Mouse (Mus musculus) stomach, postnatal 0 days (tissue): ENCODE data around the gene Commd2. TPM values are rescaled to one million over a fixed set of nuclear protein-coding genes. Genes with fewer than 3 reads are reported as not detected.

Experiments
- ATAC-seq: fragments of 200-750 bp; cut with Nextera tagmentation; 2 replicates; pipeline ENCODE4 v1.8.0; 2017; ENCODE audit not compliant: low FRiP score, low TSS enrichment
- DNase-seq: peaks from one replicate; pipeline ENCODE4 v3.0.0-alpha.2; 2016; ENCODE audit warnings: low spot score
- H3K27ac ChIP-seq: fragments of 300-500 bp; sonication (generic); replicated peaks from 2 replicates; pipeline ENCODE4 v1.5.1; 2014; ENCODE audit warnings: mild to moderate bottlenecking, control low read depth
- H3K27me3 ChIP-seq: fragments of 300-500 bp; sonication (generic); 2 replicates; pipeline ENCODE4 v1.6.1; 2014; ENCODE audit warnings: low read length; ENCODE audit not compliant: control insufficient read depth, insufficient read depth
- H3K36me3 ChIP-seq: fragments of 300-500 bp; sonication (generic); 2 replicates; pipeline ENCODE4 v1.6.1; 2014; ENCODE audit warnings: low read length, mixed read lengths; ENCODE audit not compliant: control insufficient read depth, insufficient read depth
- H3K4me1 ChIP-seq: fragments of 300-500 bp; sonication (generic); replicated peaks from 2 replicates; pipeline ENCODE4 v1.6.1; 2014; ENCODE audit warnings: antibody characterized with exemption; ENCODE audit not compliant: control insufficient read depth, insufficient read depth
- H3K4me2 ChIP-seq: fragments of 300-500 bp; sonication (generic); replicated peaks from 2 replicates; pipeline ENCODE4 v1.6.1; 2014; ENCODE audit warnings: low read depth, mild to moderate bottlenecking, control low read depth, moderate library complexity
- H3K4me3 ChIP-seq: fragments of 300-500 bp; sonication (generic); 2 replicates; pipeline ENCODE4 v1.5.1; 2014; ENCODE audit warnings: low read depth, low read length, control low read depth
- H3K9ac ChIP-seq: fragments of 300-500 bp; sonication (generic); 2 replicates; pipeline ENCODE4 v1.6.1; 2014; ENCODE audit warnings: mild to moderate bottlenecking, low read length, control low read depth, mixed read lengths
- H3K9me3 ChIP-seq: fragments of 300-500 bp; sonication (generic); 2 replicates; pipeline ENCODE4 v1.6.1; 2016; ENCODE audit warnings: low read length; ENCODE audit not compliant: control insufficient read depth
- CTCF ChIP-seq: IDR thresholded peaks from 2 replicates; pipeline ENCODE4 v1.5.1; 2016; ENCODE audit warnings: antibody characterized with exemption, low read depth, mild to moderate bottlenecking, moderate library complexity
- microRNA-seq: library from miRNA; unstranded; fragments of <30 nt; microRNA quantifications from one replicate; pipeline ENCODE4, GENCODE M21; 2016
- polyA plus RNA-seq: library from polyadenylated mRNA; unstranded; fragments of >200 nt; fragmentation: Nextera tagmentation; extraction: Ambion mirVana; gene quantifications from 2 replicates; pipeline ENCODE4 v1.2.1, GENCODE M21; 2015

Commd2 gene
- polyA plus RNA-seq, 1 experiment from 2014 or later, result 79.2 TPM

DNA sequence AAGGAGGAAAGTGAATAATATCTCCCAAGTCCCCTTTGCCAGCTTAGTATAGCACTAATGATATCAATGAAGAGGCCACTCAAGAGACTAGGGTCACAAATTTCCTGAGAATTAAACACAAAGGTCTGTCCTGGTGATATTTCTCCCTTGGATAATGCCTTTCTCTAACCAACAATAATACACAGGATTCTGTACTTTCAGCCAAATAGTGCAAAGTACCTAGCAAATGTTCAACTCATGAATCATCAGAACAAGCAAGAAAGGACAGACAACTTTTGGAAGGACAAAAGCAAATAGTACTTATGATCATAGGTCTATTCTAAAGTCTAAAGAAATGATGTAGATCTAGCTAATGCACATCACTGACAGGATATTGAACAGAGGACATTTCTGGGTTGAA lies 56.0 kb downstream of the Commd2 start:
- Histone ChIP-seq H3K9me3 (no peaks in the 10 kb centered on the region), H3K4me2 (no peak overlapping the region), H3K4me1 (no peaks in the 10 kb centered on the region), H3K4me3 (no peak overlapping the region), H3K9ac (no peak overlapping the region), H3K27ac (no peak overlapping the region), H3K27me3 (no peaks in the 10 kb centered on the region), H3K36me3 (no peaks in the 10 kb centered on the region)
- DNase-seq (no peak), ATAC-seq (no peak)
- TF ChIP-seq CTCF, result no peak

Small RNA genes lying within 50 kb of the gene (microRNA-seq; reads per million reads assigned to microRNA genes)
- not detected for gene Mir6377

Other genes with a start within 250 kb of the Commd2 start
- 12.9 and 13.2 TPM in 2 replicates for gene Tm4sf4, start 226.4 kb downstream of the Commd2 start, polyA plus RNA-seq
- 20.7 and 21.0 TPM in 2 replicates for gene Wwtr1, start 75.8 kb downstream of the Commd2 start, polyA plus RNA-seq
- 0.08 TPM in 1 of 2 replicates, not detected in the other for gene Ankub1, start 41.1 kb upstream of the Commd2 start, polyA plus RNA-seq
- 78.8 and 84.3 TPM in 2 replicates for gene Rnf13, start 84.3 kb upstream of the Commd2 start, polyA plus RNA-seq
- 42.5 and 43.5 TPM in 2 replicates for gene Pfn2, start 196.4 kb upstream of the Commd2 start, polyA plus RNA-seq